Comparison of ENCODE assay signal across 9 mouse cellular contexts in the genomic region with DNA sequence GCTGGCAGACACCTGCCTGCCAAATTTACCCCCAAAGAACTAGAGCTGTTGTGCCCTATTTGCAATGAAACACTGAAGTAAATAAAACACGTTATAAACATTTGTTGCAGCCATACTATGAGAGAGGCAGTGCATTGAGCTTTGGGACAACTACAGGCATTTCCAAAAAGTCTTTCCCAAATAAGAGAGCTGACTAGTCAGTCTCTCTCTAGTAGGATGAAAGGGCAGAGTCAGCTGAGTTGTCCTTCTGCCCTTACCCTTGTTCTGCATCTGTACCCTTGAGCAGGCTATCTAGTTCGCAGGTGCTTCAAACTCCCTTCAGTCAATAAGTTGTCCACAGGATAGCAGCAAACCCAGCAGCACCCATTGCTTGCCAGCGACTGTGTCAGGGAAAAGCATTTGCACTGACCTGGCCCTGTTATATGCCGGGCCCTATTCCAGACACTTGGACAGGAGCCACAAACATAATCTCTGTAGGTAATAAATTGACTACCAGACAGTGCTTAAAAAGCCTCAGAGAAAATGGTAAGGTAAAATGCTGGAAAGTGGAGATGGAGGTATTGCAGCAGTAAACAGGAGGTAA. TPM values are rescaled to one million over a fixed set of nuclear protein-coding genes. Genes with fewer than 3 reads are reported as not detected.
DNase-seq lines count a peak whose midpoint lies in the region; ATAC-seq lines count a peak whose summit lies in the region.
"Had no signal": no experiment of that assay in that cellular context is flagged by ENCODE, and none has a peak within 500 bp of the region (broad histone marks: within the 10 kb centered on the region; RNA-seq: fewer than 3 reads in every experiment).

A gene (minus strand): TSS at position 51 of the 583 bp plus-strand sequence.

- peaks cover 10% of the 10 kb centered on the region for H3K4me1 ChIP-seq in heart, embryonic 12.5 days (replicated peaks)
- peaks cover 14% of the 10 kb centered on the region; the same call in 1 of the 2 replicates for H3K4me1 ChIP-seq in forebrain, embryonic 12.5 days
- 0 out of 2 replicates have a peak, but pooled peaks cover 7% of the 10 kb centered on the region for H3K4me1 ChIP-seq in stomach, embryonic 15.5 days

- no peak for DNase-seq in heart, postnatal 4 days
- peak; percentile 52 for DNase-seq in brain, adult 2 months (ENCODE audit: low read depth, low spot score)
- DNase-seq in left cerebral cortex, postnatal 4 days = no peak
- no peak for DNase-seq in frontal cortex, postnatal 25 days (ENCODE audit: low spot score in 2 of 2)
- DNase-seq in gastrocnemius, postnatal 10 days = no peak

- H3K36me3 ChIP-seq in heart, embryonic 12.5 days = no peaks in the 10 kb centered on the region
- H3K36me3 ChIP-seq in forebrain, embryonic 12.5 days (replicated peaks) = no peaks in the 10 kb centered on the region
- H3K36me3 ChIP-seq in stomach, embryonic 15.5 days = no peaks in the 10 kb centered on the region

- no peak for ATAC-seq in heart, embryonic 12.5 days (ENCODE audit: insufficient number of reproducible peaks, low FRiP score)
- ATAC-seq in forebrain, embryonic 12.5 days (ENCODE audit: low FRiP score) = no peak
- ATAC-seq in stomach, embryonic 15.5 days (ENCODE audit: insufficient read depth, low FRiP score, low read depth) = no peak

- peak within 1 kb of the TSS; percentile 98 for H3K4me2 ChIP-seq in heart, embryonic 12.5 days
- peak within 1 kb of the TSS; percentile 92 for H3K4me2 ChIP-seq in forebrain, embryonic 12.5 days
- H3K4me2 ChIP-seq in stomach, embryonic 15.5 days = peak within 1 kb of the TSS; percentile 99

- no peak within 1 kb of the TSS for H3K27ac ChIP-seq in heart, embryonic 12.5 days (ENCODE audit: poor library complexity, severe bottlenecking)
- peak within 1 kb of the TSS; percentile 81 for H3K27ac ChIP-seq in forebrain, embryonic 12.5 days
- H3K27ac ChIP-seq in stomach, embryonic 15.5 days = no peak within 1 kb of the TSS
- H3K27ac ChIP-seq: macrophage had no signal

- peaks cover 76% of the 10 kb centered on the region for H3K27me3 ChIP-seq in heart, embryonic 12.5 days (replicated peaks)
- peaks cover 54% of the 10 kb centered on the region for H3K27me3 ChIP-seq in forebrain, embryonic 12.5 days
- H3K27me3 ChIP-seq in stomach, embryonic 15.5 days (replicated peaks) = peaks cover 40% of the 10 kb centered on the region

- WGBS in heart, embryonic 12.5 days = 59% methylated on average over 4 of the region's 4 CpGs
- WGBS in forebrain, embryonic 12.5 days = 67% methylated on average over 4 of the region's 4 CpGs
- 50% methylated on average over 4 of the region's 4 CpGs for WGBS in stomach, embryonic 15.5 days

- H3K9ac ChIP-seq in heart, embryonic 12.5 days = peak within 1 kb of the TSS; percentile 67
- H3K9ac ChIP-seq in forebrain, embryonic 12.5 days = peak within 1 kb of the TSS; percentile 85
- peak within 1 kb of the TSS; percentile 16; the same call in 1 of the 2 replicates for H3K9ac ChIP-seq in stomach, embryonic 15.5 days

- no peaks in the 10 kb centered on the region for H3K9me3 ChIP-seq in heart, embryonic 12.5 days (replicated peaks)
- no peaks in the 10 kb centered on the region for H3K9me3 ChIP-seq in forebrain, embryonic 12.5 days
- H3K9me3 ChIP-seq in stomach, embryonic 15.5 days = no peaks in the 10 kb centered on the region

- peak within 1 kb of the TSS; percentile 60 for H3K4me3 ChIP-seq in heart, embryonic 12.5 days
- H3K4me3 ChIP-seq in forebrain, embryonic 12.5 days (replicated peaks) = peak within 1 kb of the TSS; percentile 76
- peak within 1 kb of the TSS; percentile 55 for H3K4me3 ChIP-seq in stomach, embryonic 15.5 days (replicated peaks)

- intact Hi-C loops in left cerebral cortex, postnatal 4 days (cut with DNase I) = no loop called here

RNA-seq across cellular contexts. Expression of the gene that starts here (rescaled TPM):
- polyA plus RNA-seq in heart, embryonic 12.5 days (2016; fragmentation: Nextera tagmentation; extraction: Ambion mirVana) = 0.04 and 0.09 TPM in 2 replicates
- under 1 TPM; 0.11 to 0.19 TPM for total RNA-seq in heart, postnatal 4 days (2021)
- 4.2 and 4.5 TPM in 2 replicates for polyA plus RNA-seq in forebrain, embryonic 12.5 days (2016; fragmentation: Nextera tagmentation; extraction: Ambion mirVana)
- total RNA-seq in left cerebral cortex, postnatal 4 days (2021) = 100 to 1,000 TPM; 110 TPM
- polyA plus RNA-seq in stomach, embryonic 15.5 days (2015; fragmentation: Nextera tagmentation; extraction: Ambion mirVana) = 0.14 and 0.19 TPM in 2 replicates
- total RNA-seq in gastrocnemius, postnatal 10 days (2021) = 1 to 10 TPM; 2.9 to 3.0 TPM
- polyA plus RNA-seq: macrophage had no signal

Comparison
In these comparisons a context has a peak if more than half of its experiments do, and no peak if none do; other contexts are left out.
1. RNA of the gene that starts here (total RNA-seq): 110 TPM in left cerebral cortex, postnatal 4 days; 2.9 to 3.0 TPM in gastrocnemius, postnatal 10 days and 0.11 to 0.19 TPM in heart, postnatal 4 days; every median in the first group is over 10 times any median in the second.
2. H3K9ac ChIP-seq: peak in every context shown above with its lines; median percentile 85 in forebrain, embryonic 12.5 days; 67 in heart, embryonic 12.5 days; 16 in stomach, embryonic 15.5 days.
3. Peak in every context shown above with its lines, with median percentiles within 50 percentile points of each other: H3K4me2 ChIP-seq and H3K4me3 ChIP-seq.